Mouse (Mus musculus) gastrocnemius, postnatal 14 days (tissue): ENCODE measurements around the gene Gm10663. TPM values are rescaled to one million over a fixed set of nuclear protein-coding genes. Genes with fewer than 3 reads are reported as not detected.

Experiments
- DNase-seq: peaks from one replicate; pipeline ENCODE4 v3.0.0; 2021; ENCODE audit warnings: mixed read lengths
- intact Hi-C: fragments of 180-260 bp; cut with DNase I; formaldehyde crosslinking; loops from one replicate; pipeline ENCODE4 v1.15.1; 2025; ENCODE audit warnings: low total_unique reads
- microRNA-seq, 2 experiments: library from miRNA; unstranded; fragments of <30 nt; microRNA quantifications; one replicate each; pipeline ENCODE4 v1.2.0; 2021
- total RNA-seq, 2 experiments: library from RNA; stranded (reverse); gene quantifications; 2 replicates each; pipeline ENCODE4 v1.2.3; 2021

Gm10663 gene
- total RNA-seq, 2 experiments from 2014 or later, result not detected

DNA sequence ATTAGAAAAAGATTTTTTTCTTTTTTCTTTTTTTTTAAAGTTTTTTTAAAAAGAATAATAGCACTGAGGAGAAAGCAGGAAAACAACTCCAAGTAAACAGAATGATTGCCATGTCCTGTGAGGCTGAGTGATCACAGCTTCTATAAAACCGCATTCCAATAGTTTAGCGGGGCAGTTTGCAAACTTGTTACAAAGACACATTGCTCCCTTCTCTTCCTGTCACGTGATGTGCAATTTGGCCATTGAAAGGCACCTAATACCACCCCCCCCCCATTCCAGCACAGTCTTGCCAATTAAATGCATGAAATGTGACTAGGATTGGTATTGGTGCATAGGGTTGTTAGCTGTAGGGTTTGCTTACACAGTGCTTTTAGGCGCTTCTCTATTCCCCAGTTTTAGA is 3.8 kb upstream of the Gm10663 start:
- intact Hi-C loops, result no loop called here
- no peak for DNase-seq

DNA sequence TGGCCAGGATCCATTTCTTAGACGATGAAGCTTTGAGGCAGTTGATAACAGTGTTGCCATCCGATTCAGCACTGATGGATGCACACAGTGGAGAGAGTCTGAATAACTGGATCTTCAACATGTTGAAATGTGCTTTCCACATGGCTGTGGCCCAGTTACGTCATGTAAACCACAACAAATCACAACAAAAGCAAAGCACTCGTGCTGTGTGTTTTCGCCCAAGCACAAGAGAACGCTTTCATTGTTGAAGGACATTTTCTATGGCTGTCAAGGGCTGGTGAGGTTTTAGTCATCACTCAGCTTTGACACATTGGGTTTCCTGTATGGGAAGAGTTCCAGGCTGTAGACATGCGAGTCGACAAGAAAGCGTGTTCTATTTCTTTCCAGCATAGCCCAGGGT is 5.9 kb downstream of the Gm10663 start:
- intact Hi-C loops, result no loop called here
- DNase-seq, result no peak

DNA sequence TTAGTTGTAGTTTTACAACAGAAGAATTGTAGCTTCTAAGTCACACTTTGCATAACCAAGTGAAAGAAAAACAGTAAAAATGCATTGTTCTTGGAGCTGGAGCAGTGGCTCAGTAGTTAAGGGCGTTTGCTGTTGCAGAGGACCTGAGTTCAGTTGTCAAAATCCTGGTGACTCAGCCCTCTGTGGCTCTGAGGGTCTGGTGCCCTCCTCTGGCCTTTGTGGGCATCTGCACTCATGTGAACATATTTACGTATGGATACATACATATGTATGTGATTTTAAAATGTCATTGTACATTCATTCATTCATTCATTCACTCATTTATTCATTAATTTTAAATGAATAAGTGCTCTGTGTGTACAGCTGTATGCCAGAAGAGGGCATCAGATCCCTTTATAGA is 10.8 kb downstream of the Gm10663 start:
- DNase-seq, result no peak
- intact Hi-C loops, result no loop called here

DNA sequence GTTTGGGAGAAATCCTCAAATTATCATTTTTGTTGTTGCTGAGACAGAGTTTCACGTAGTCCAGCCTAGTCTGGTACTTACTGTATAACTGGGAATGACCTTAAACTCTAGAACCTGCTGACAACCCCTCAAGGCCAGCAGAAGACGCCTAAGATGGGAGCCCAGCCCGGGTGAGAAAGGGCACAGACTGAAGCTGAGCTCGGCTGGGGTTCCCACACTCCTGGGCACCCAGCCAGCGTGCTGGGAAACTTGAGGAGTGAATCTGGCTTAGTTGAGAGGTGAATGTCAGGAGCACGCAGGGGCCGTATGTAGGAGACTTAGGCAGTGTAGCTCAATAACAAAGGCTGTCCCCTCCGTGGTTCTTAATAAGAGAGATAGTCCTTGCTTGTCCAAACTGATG is 12.9 kb downstream of the Gm10663 start:
- DNase-seq, result peak; percentile 19
- intact Hi-C loops, result no loop called here

DNA sequence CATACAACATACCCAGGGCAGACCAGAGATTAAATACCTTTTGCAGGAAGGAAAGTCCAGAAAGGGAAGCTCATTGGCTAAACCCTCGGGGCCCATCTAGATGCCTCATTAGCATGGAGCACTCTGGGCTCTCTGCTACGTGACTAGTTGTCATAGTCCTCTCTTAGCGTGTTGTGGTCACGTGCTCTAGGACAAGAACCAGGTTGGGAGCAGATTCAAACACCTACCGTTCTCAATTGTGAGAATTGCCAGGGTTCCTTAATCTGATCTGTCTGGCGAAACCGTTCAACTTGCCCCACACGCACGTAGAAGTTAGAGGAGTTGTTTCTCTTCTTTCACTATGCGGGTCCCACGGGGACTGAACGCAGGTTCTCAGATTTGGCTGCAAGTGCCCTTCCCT is 13.3 kb downstream of the Gm10663 start:
- intact Hi-C loops, result no loop called here
- no peak for DNase-seq

DNA sequence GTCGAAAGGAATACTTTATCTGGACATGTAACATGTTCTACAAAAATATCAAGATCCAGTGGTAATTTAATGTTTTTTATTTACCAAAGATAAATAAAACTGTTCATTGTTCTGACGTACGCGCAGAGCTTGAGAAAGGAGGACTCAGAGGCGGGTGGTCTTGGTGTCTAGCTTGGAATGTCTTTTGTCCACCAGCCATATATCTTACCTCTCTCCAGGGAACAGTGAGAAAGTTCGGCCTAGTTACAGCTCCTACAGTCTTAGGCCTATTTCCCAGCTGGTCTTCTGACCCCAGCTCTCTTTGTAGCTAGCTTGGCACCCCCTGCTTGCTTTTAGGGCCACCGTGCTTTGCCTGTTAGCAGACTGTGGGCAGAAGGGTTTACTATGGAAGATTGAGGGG is 14.9 kb downstream of the Gm10663 start:
- DNase-seq, result no peak
- intact Hi-C loops, result no loop called here

DNA sequence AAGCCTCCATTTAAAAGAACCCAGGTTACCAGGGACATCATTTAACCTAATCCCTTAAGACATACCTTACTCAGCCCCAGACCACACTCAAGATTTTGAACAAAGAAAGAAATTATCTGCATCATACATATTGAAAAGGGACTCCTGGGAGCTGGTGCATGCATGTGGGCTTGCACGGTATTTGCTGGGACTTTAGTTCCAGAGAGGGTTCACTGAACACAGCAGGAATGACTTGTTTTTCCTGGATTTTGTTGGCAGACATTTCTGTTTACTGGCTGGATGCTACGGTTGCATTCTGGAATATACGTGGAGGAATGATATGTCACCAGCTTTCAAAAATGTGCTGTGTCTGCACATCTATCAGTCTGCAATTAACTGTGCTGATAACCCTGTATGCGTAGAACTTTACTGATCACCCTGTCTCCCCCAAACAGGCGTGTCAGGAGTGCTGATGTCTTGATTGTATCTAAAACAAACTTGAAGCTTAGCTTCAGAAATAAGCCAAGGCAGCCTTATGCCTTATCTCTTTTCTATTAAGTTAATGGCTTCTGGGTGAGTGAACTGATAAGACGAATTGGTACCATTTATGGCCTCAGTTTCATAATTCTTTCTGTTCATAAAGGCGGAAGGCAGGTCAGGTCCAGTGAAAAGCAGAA is 23.1 kb downstream of the Gm10663 start:
- DNase-seq, result no peak
- intact Hi-C loops, result no loop called here

DNA sequence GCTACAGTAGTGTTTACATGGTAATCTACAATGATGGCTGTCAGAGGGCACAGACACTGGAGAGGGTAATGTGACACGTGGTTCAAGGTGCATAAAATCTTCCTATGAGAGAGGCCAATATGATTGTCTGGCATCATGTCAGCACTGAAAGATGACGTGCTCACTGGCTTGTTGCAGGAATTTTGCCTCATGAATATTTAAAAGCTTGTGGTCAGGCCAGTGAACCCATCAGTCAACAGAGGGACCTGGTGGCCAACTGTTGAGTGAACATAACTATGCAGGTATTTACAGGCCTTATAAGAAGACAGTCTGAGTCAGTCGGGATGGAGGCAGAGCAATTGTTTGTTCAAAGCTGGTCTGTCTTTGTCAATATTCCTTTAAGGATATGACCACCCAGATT is 24.9 kb downstream of the Gm10663 start:
- DNase-seq, result no peak
- intact Hi-C loops, result no loop called here

DNA sequence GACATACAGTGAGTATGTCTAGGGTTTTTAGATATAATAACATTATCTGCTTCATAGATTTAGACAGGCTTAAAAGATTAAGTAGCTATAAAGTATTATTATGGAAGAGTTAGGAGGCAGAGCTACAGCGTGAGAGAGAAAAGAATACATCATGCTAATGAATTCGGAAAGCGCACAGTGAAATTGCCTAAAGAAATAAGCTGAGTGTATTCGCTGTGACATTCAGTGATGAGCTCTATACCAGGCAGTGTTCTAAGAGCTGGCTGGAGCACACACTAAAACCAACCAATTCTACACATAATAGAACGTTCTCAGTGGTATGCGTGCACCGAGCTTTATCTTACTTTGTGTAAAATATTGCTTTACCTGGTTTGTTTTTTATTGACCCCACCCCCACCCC is 28.8 kb downstream of the Gm10663 start:
- intact Hi-C loops, result no loop called here
- DNase-seq, result no peak

DNA sequence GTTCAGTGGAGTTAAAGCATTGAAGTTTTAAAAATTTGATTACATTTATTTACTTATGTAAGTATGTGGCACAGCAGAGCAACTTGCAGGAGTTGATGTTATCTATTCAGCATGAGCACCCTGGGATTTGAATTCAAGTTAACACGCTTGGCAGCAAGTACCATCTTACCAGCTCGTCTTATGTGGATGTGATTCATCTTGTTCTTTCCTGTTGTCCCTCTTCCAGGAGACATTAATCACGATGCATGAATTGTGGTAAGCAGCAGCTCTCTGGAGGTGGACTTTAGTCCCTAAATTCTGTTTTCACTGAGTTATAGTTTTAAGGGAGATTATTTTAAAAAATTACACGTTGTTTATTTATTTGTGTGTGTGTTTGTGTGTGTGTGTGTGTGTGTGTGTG is 29.2 kb downstream of the Gm10663 start:
- no peak for DNase-seq
- intact Hi-C loops, result no loop called here

DNA sequence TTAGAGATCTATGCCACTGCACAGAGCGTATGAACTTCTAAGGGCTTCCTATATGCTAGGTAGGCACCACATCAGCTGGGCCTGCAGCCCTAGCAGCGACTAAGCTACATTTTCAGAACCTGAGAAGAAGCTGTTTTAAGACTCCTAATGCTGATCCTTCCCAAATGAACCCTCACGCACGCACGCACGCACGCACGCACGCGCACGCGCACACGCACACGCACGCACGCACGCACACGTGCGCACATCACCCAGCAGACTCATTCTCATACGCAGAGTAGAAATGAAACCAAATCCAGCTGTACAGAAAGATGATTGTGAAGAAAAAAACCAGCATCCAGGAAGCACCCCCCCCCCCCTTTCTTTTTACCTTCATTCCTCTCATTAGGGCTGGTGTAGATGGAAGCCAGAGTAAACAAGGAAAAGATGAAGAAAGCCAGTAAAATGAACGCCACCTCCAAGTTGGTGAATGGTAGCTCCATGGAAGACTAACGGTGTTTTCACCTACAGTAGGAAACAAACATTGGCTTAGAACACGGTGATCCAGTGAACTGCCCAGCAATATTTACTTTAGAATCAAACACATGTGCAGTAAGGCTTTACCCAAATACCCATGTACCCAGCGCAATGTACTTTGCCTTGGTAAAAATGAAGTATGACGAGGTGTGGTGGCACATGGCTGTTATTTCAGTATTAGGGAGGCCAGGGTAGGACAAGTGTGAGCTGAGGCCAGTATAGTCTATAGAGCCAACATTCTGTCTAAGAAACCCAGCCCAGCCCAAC is 33.3 kb downstream of the Gm10663 start:
- DNase-seq, result no peak

DNA sequence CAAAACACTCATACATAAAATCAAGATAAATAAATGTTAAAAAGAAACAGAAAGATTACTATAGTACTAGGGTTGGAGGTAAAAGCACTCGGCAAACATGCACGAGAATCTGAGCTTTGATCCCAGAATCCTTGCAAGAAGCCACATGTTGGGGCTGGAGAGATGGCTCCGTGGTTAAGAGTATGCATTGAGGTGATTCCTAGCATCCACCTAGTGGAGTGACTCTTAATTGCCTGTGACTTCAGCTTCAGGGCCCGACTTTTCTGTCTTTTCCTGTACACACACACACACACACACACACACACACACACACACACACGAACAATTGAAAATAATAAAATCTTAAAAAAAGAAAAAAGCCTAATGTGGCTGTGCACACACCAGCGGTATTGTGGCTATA is 34.1 kb downstream of the Gm10663 start:
- DNase-seq, result no peak
- intact Hi-C loops, result no loop called here

More for the DNA sequence above, 33.3 kb downstream of the Gm10663 start:
- intact Hi-C loops, result no loop called here

DNA sequence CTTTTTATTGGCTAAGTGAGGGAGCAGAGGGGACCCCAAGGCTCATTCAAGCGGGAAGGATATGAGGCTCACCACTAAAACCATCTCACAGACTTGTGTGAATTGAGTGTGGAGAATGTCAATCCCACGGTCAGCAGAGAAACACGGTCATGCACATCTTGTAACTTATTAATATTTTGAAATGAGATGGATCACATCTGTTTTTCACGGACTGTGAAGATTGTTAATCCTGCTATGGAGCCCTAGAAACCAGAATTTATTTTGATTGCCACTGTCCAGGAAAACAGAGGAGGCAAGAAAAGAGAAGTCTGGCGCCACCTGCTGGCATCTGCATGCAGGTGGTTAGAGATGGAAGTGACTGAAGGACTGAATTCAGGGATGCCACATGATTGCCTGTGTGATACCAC is 35.5 kb downstream of the Gm10663 start:
- intact Hi-C loops, result loop anchor here (5.0 kb wide), 1 partner anchor 93 kb away; the partner anchor contains the start of genes Trim60 and Trim61
- DNase-seq, result peak; percentile 53

DNA sequence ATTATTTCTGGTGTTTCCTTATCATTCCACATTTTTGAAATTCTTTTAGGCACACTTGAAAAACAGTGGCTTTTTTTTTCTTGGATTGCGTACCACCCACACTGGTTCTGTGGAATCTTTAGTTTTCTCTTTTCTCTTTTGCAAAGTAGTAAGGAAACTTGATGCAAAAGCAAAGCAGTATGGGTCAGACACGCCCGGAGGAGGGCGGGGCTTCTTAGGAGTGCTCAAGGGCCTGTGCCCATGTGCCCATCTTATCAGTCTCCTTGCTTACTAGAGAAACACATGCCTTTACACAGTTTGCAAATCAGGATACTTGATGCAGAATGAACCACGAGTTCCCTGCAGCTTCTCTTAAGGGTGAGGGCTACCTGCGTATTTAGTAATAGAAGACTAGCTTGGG is 37.3 kb downstream of the Gm10663 start:
- DNase-seq, result no peak
- intact Hi-C loops, result loop anchor here (5.0 kb wide), 1 partner anchor 95 kb away; the partner anchor contains the start of genes Trim60 and Trim61

DNA sequence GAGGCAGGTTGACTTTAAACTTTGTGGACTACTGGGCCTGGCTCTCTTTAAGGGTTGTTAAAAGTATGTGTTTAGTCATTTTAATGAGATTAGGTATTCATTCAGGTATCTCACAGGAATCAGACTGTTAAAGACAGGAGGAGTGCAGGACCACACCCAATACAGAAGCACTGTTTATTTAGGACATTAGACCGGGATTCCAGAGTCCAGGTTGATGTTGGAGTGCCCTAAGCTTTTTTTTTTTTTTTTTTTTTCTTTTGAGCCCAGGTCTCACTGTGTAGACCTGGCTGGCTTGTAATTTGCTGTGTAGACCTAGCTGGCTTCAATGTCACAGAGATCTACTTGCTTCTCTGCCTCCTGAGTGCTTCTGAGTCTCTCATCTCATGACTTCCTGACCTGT is 51.2 kb downstream of the Gm10663 start:
- no peak for DNase-seq
- intact Hi-C loops, result no loop called here

DNA sequence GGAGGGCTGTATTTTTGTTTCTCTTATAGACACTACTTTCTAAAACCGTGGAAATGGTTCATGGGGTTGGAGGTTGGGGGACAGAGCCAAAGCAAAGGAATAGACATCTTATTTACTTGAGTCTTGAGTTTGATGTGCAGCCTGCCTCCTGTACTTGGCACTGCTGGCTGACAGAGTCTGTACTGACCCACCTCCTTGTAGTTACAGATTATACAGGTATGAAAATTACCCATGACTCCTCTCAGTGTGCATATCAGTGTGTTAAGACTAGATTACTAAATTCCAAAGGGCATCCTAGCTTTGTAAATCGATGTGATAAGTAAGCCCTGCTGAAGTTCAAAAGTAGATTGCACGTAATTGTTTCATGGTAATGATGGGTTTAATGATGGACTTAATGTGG is 51.6 kb downstream of the Gm10663 start:
- DNase-seq, result no peak
- intact Hi-C loops, result no loop called here

Small RNA genes within 50 kb of the gene (microRNA-seq; reads per million reads assigned to microRNA genes)
- gene Gm24333, result 0 reads per million in 2 experiments

Other genes with a start within 250 kb of the Gm10663 start
- 1 to 10 TPM; 7.8 to 8.2 TPM for gene Klhl2, start 225.0 kb upstream of the Gm10663 start, total RNA-seq
- gene Tmem192, start 127.8 kb upstream of the Gm10663 start, total RNA-seq, result 10 to 100 TPM; 11.4 to 11.6 TPM
- not detected for gene Trim75, start 87.2 kb upstream of the Gm10663 start, total RNA-seq
- gene Trim61, start 56.5 kb upstream of the Gm10663 start, total RNA-seq, result not detected
- gene Trim60, start 56.4 kb upstream of the Gm10663 start, total RNA-seq, result not detected
- gene Apela, start 37.7 kb upstream of the Gm10663 start, total RNA-seq, result not detected
- gene BC030870, start 54.5 kb downstream of the Gm10663 start, total RNA-seq, result not detected